Comparison of ENCODE assay signal across 8 mouse cellular contexts in the genomic region with DNA sequence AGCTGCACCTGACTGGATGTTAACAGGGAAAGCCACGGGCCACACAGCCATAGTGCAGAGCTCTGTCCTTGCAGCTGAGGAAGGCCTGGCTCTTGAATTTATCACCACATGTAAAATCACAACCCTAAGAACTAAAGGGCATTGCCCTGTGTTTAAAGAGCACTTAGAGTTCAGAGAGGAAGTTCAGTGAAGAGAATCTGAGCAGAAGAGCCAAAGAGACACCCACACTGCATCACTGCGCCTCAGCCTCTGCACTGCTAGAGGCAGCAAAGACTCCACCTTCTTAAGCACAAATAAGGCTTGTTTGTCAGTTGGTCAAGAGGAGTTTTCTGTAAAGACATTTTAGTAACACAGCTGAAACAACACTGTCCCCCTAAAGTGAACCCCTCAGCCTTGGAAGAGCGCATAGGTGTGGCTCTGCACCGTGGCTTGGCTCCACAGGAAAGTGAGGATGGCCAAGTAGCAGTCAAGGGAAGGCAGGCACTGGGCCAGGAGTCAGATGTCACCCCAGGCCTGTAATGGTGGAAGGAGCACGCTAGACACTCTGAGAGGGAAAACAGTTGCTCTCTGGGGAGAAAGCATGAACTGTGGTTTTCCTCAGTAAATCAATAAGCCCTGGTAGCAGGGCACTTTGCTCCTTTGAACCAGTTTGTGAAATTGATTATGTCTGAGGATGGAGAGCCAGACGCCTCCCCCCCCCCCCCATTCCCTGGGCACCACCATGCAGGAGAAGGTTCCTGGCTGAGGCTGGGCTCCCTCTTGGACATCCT. TPM values are rescaled to one million over a fixed set of nuclear protein-coding genes. Genes with fewer than 3 reads are reported as not detected.
DNase-seq lines count a peak whose midpoint lies in the region; ATAC-seq and TF ChIP-seq lines count a peak whose summit lies in the region.

No protein-coding gene starts in this region.

- no peak overlapping the region for H3K27ac ChIP-seq in midbrain, postnatal 0 days (ENCODE audit: low read depth, low read length)
- H3K27ac ChIP-seq in midbrain, embryonic 10.5 days (replicated peaks), result no peak overlapping the region; the same call in 1 of the 2 replicates
- no peak overlapping the region for H3K27ac ChIP-seq in heart, embryonic 10.5 days

- H3K4me1 ChIP-seq in midbrain, postnatal 0 days (ENCODE audit: insufficient read depth, low read length), result no peaks in the 10 kb centered on the region; the same call in 1 of the 2 replicates
- peaks cover 27% of the 10 kb centered on the region for H3K4me1 ChIP-seq in midbrain, embryonic 10.5 days
- H3K4me1 ChIP-seq in heart, embryonic 10.5 days, result peaks cover 31% of the 10 kb centered on the region
- H3K4me1 ChIP-seq in lung, adult 2 months (ENCODE audit: control insufficient read depth, insufficient read depth, low read length), result peaks cover 30% of the 10 kb centered on the region

- H3K27me3 ChIP-seq in midbrain, postnatal 0 days (ENCODE audit: insufficient read depth, low read length), result no peaks in the 10 kb centered on the region
- peaks cover 40% of the 10 kb centered on the region for H3K27me3 ChIP-seq in midbrain, embryonic 10.5 days (ENCODE audit: low read depth, poor library complexity, severe bottlenecking)
- H3K27me3 ChIP-seq in heart, embryonic 10.5 days (ENCODE audit: insufficient read depth, poor library complexity, severe bottlenecking), result peaks cover 26% of the 10 kb centered on the region

- no peak overlapping the region for H3K4me3 ChIP-seq in midbrain, postnatal 0 days (ENCODE audit: low read depth, low read length)
- no peak overlapping the region for H3K4me3 ChIP-seq in midbrain, embryonic 10.5 days
- no peak overlapping the region for H3K4me3 ChIP-seq in heart, embryonic 10.5 days
- H3K4me3 ChIP-seq in lung, adult 2 months (replicated peaks; ENCODE audit: extremely low read depth, low read depth, low read length), result no peak overlapping the region

- no peaks in the 10 kb centered on the region for H3K36me3 ChIP-seq in midbrain, postnatal 0 days (ENCODE audit: insufficient read depth, low read length)
- H3K36me3 ChIP-seq in midbrain, embryonic 10.5 days, result no peaks in the 10 kb centered on the region
- H3K36me3 ChIP-seq in heart, embryonic 10.5 days, result no peaks in the 10 kb centered on the region

- peak; percentile 21; the same call in 1 of the 2 replicates for TF ChIP-seq POLR2A in lung, adult 2 months (IDR thresholded peaks at IDR 0.05; ENCODE audit: borderline replicate concordance, extremely low read depth, low read depth, low read length)

- WGBS in midbrain, postnatal 0 days, result 75% methylated on average over 6 of the region's 6 CpGs
- 80% methylated on average over 6 of the region's 6 CpGs for WGBS in midbrain, embryonic 10.5 days
- WGBS in heart, embryonic 10.5 days, result 74% methylated on average over 6 of the region's 6 CpGs
- WGBS in lung, adult 2 months, result 37% methylated on average over 6 of the region's 6 CpGs

- no peak for ATAC-seq in midbrain, postnatal 0 days (ENCODE audit: low FRiP score)
- no peak for ATAC-seq in frontal cortex, adult (ENCODE audit: low TSS enrichment)
- ATAC-seq in erythroblast, adult 5-6 weeks (replicated peaks; ENCODE audit: low FRiP score, poor library complexity, severe bottlenecking), result no peak

- TF ChIP-seq CTCF in midbrain, postnatal 0 days (IDR thresholded peaks at IDR 0.05), result no peak
- TF ChIP-seq CTCF in lung, adult 2 months (IDR thresholded peaks at IDR 0.05; ENCODE audit: insufficient read depth, low read length), result no peak

- no peak overlapping the region for H3K9ac ChIP-seq in midbrain, postnatal 0 days (replicated peaks; ENCODE audit: low read length, poor library complexity, severe bottlenecking)

- no peaks in the 10 kb centered on the region for H3K9me3 ChIP-seq in midbrain, postnatal 0 days (ENCODE audit: low read length)
- no peaks in the 10 kb centered on the region for H3K9me3 ChIP-seq in midbrain, embryonic 10.5 days (replicated peaks)
- H3K9me3 ChIP-seq in heart, embryonic 10.5 days, result no peaks in the 10 kb centered on the region

- no peak overlapping the region for H3K4me2 ChIP-seq in midbrain, postnatal 0 days (ENCODE audit: low read depth, low read length, poor library complexity, severe bottlenecking)

- DNase-seq in midbrain, postnatal 0 days (ENCODE audit: low spot score), result peak; percentile 10
- no peak for DNase-seq in midbrain, embryonic 10.5 days (ENCODE audit: low spot score)
- DNase-seq in brain, adult 2 months (ENCODE audit: low read depth, low spot score), result peak; percentile 47
- peak; percentile 53 for DNase-seq in heart, embryonic 10.5 days (ENCODE audit: low spot score)
- DNase-seq in lung, adult 2 months, result peak; percentile 41
- DNase-seq in right cerebral cortex, adult 2 months (ENCODE audit: low spot score in 2 of 2), result no peak

RNA-seq across cellular contexts. Expression of a gene that starts 5.8 kb away (rescaled TPM):
- 11.8 and 13.8 TPM in 2 replicates for total RNA-seq in midbrain, postnatal 0 days (2014; rRNA removed)
- polyA plus RNA-seq in midbrain, postnatal 0 days (2015; fragmentation: Nextera tagmentation; extraction: Ambion mirVana), result 9.7 and 10.6 TPM in 2 replicates
- polyA plus RNA-seq in midbrain, embryonic 10.5 days (2016; fragmentation: Nextera tagmentation; extraction: Ambion mirVana), result 0.86 and 0.94 TPM in 2 replicates
- 3.4 and 3.9 TPM in 2 replicates for polyA plus RNA-seq in heart, embryonic 10.5 days (2016; fragmentation: Nextera tagmentation; extraction: Ambion mirVana)
- polyA plus RNA-seq in lung, adult 2 months (2012; rRNA removed), result 116 and 142 TPM in 2 replicates
- 6.1 and 12.5 TPM in 2 replicates for total RNA-seq in erythroblast, adult 5-6 weeks (2015; ENCODE audit: low replicate concordance)
- total RNA-seq in erythroblast, adult 5-6 weeks (2017; ENCODE audit: low replicate concordance), result 3.3 TPM in 1 of 2 replicates, not detected in the other

RNA-seq across cellular contexts. Expression of a gene that starts 36.1 kb away (rescaled TPM):
- not detected in 2 replicates for total RNA-seq in midbrain, postnatal 0 days (2014; rRNA removed)
- polyA plus RNA-seq in midbrain, postnatal 0 days (2015; fragmentation: Nextera tagmentation; extraction: Ambion mirVana), result not detected in 2 replicates
- not detected in 2 replicates for polyA plus RNA-seq in midbrain, embryonic 10.5 days (2016; fragmentation: Nextera tagmentation; extraction: Ambion mirVana)
- not detected in 2 replicates for polyA plus RNA-seq in heart, embryonic 10.5 days (2016; fragmentation: Nextera tagmentation; extraction: Ambion mirVana)
- not detected in 2 replicates for polyA plus RNA-seq in lung, adult 2 months (2012; rRNA removed)
- total RNA-seq in erythroblast, adult 5-6 weeks (2015; ENCODE audit: low replicate concordance), result not detected in 2 replicates
- not detected in 2 replicates for total RNA-seq in erythroblast, adult 5-6 weeks (2017; ENCODE audit: low replicate concordance)

Comparison
In these comparisons a context has a peak if more than half of its experiments do, and no peak if none do; other contexts are left out.
1. DNase-seq: peak in midbrain, postnatal 0 days (single experiment), brain, adult 2 months (single experiment), heart, embryonic 10.5 days (single experiment) and lung, adult 2 months (single experiment); none in midbrain, embryonic 10.5 days (single experiment) and right cerebral cortex, adult 2 months (0 of 2).
2. RNA of a gene that starts 5.8 kb away (polyA plus RNA-seq): 116 to 142 TPM in lung, adult 2 months; 9.7 to 10.6 TPM in midbrain, postnatal 0 days, 3.4 to 3.9 TPM in heart, embryonic 10.5 days and 0.86 to 0.94 TPM in midbrain, embryonic 10.5 days; every median in the first group is over 10 times any median in the second.